Mouse (Mus musculus): ENCODE results near the gene Cog1. TPM values are rescaled to one million over a fixed set of nuclear protein-coding genes. Genes with fewer than 3 reads are reported as not detected.

Cog1 gene
- polyA plus RNA-seq, 1 experiment from 2014 or later, result 33.9 TPM

- Histone ChIP-seq H3K4me1 (replicated peaks) (peaks cover 30% of the 10 kb centered on the region), H3K4me2 (no peak overlapping the region), H3K9ac (no peak overlapping the region), H3K36me3 (peaks cover 46% of the 10 kb centered on the region), H3K9me3 (no peaks in the 10 kb centered on the region), H3K27ac (replicated peaks) (no peak overlapping the region), H3K4me3 (no peak overlapping the region), H3K27me3 (no peaks in the 10 kb centered on the region)
- ATAC-seq (ENCODE audit: low read depth), result no peak
- 89% methylated on average over 2 of the region's 2 CpGs for WGBS
Observed at GRCm38 (mm10) chr11:113676847-113677246, 27.9 kb downstream of the Cog1 start.

- Histone ChIP-seq H3K36me3 (peaks cover 40% of the 10 kb centered on the region), H3K27ac (replicated peaks) (no peak overlapping the region), H3K4me2 (no peak overlapping the region), H3K9me3 (no peaks in the 10 kb centered on the region), H3K9ac (no peak overlapping the region), H3K4me1 (replicated peaks) (peaks cover 35% of the 10 kb centered on the region), H3K27me3 (no peaks in the 10 kb centered on the region), H3K4me3 (no peak overlapping the region)
- ATAC-seq (ENCODE audit: low read depth), result no peak
- WGBS, result 98% methylated on average over 2 of the region's 2 CpGs
Observed at GRCm38 (mm10) chr11:113677378-113677777, 28.4 kb downstream of the Cog1 start.

GRCm38 (mm10) chr11:113678373-113678772 lies 29.4 kb downstream of the Cog1 start:
- Histone ChIP-seq H3K4me1 (replicated peaks) (peaks cover 43% of the 10 kb centered on the region), H3K9me3 (no peaks in the 10 kb centered on the region), H3K27ac (replicated peaks) (no peak overlapping the region), H3K9ac (no peak overlapping the region), H3K27me3 (no peaks in the 10 kb centered on the region), H3K4me3 (no peak overlapping the region), H3K36me3 (peaks cover 32% of the 10 kb centered on the region), H3K4me2 (no peak overlapping the region)
- WGBS, result 85% methylated on average over 8 of the region's 8 CpGs
- ATAC-seq (ENCODE audit: low read depth), result no peak

- 0 out of 2 replicates have a peak overlapping the region, but pooled peaks have one; percentile 89 for H3K4me2 ChIP-seq
- H3K4me1 ChIP-seq (replicated peaks), result peaks cover 57% of the 10 kb centered on the region
- no peak overlapping the region for H3K27ac ChIP-seq (replicated peaks)
- H3K4me3 ChIP-seq, result no peak overlapping the region
- 81% methylated on average over 2 of the region's 2 CpGs for WGBS
- peaks cover 10% of the 10 kb centered on the region for H3K36me3 ChIP-seq
- H3K27me3 ChIP-seq, result no peaks in the 10 kb centered on the region
- H3K9me3 ChIP-seq, result no peaks in the 10 kb centered on the region
- 0 out of 2 replicates have a peak overlapping the region, but pooled peaks have one; percentile 85 for H3K9ac ChIP-seq
- no peak for ATAC-seq (ENCODE audit: low read depth)
Observed at GRCm38 (mm10) chr11:113680954-113681353, 32.0 kb downstream of the Cog1 start.

- peak overlapping the region; percentile 89 for H3K4me2 ChIP-seq
- H3K36me3 ChIP-seq, result peaks cover under 1% of the 10 kb centered on the region; the same call in 1 of the 2 replicates
- no peak for ATAC-seq (ENCODE audit: low read depth)
- H3K9ac ChIP-seq, result peak overlapping the region; percentile 85
- H3K9me3 ChIP-seq, result no peaks in the 10 kb centered on the region
- no peak overlapping the region for H3K27ac ChIP-seq (replicated peaks)
- no peaks in the 10 kb centered on the region for H3K27me3 ChIP-seq
- H3K4me1 ChIP-seq (replicated peaks), result peaks cover 61% of the 10 kb centered on the region
- peak overlapping the region; percentile 88 for H3K4me3 ChIP-seq
Observed at GRCm38 (mm10) chr11:113681979-113682378, 33.0 kb downstream of the Cog1 start.

GRCm38 (mm10) chr11:113682897-113683626 lies 34.1 kb downstream of the Cog1 start:
- peaks cover 5% of the 10 kb centered on the region for H3K36me3 ChIP-seq
- H3K4me2 ChIP-seq, result peak overlapping the region; percentile 89
- 3% methylated on average over 38 of the region's 38 CpGs for WGBS
- H3K4me3 ChIP-seq, result peak overlapping the region; percentile 88
- H3K9ac ChIP-seq, result peak overlapping the region; percentile 85
- peaks cover 58% of the 10 kb centered on the region for H3K4me1 ChIP-seq (replicated peaks)
- peak; percentile 29 for ATAC-seq (ENCODE audit: low read depth)
- peak overlapping the region; percentile 96 for H3K27ac ChIP-seq (replicated peaks)
- H3K9me3 ChIP-seq, result no peaks in the 10 kb centered on the region
- no peaks in the 10 kb centered on the region for H3K27me3 ChIP-seq

GRCm38 (mm10) chr11:113683627-113683956 lies 34.6 kb downstream of the Cog1 start:
- peak overlapping the region; percentile 85 for H3K9ac ChIP-seq
- WGBS, result under 1% methylated on average over 31 of the region's 38 CpGs
- H3K4me3 ChIP-seq, result peak overlapping the region; percentile 88
- peaks cover 11% of the 10 kb centered on the region for H3K36me3 ChIP-seq
- peaks cover 58% of the 10 kb centered on the region for H3K4me1 ChIP-seq (replicated peaks)
- peak overlapping the region; percentile 96 for H3K27ac ChIP-seq (replicated peaks)
- no peak; the same call in 1 of the 2 replicates for ATAC-seq (ENCODE audit: low read depth)
- peak overlapping the region; percentile 89 for H3K4me2 ChIP-seq
- H3K27me3 ChIP-seq, result no peaks in the 10 kb centered on the region
- H3K9me3 ChIP-seq, result no peaks in the 10 kb centered on the region

- Histone ChIP-seq H3K27ac (replicated peaks) (peak within 1 kb of the TSS; percentile 96), H3K4me1 (replicated peaks) (peaks cover 55% of the 10 kb centered on the region), H3K4me2 (peak within 1 kb of the TSS; percentile 89), H3K9ac (peak within 1 kb of the TSS; percentile 85), H3K27me3 (no peaks in the 10 kb centered on the region), H3K36me3 (peaks cover 16% of the 10 kb centered on the region), H3K9me3 (no peaks in the 10 kb centered on the region), H3K4me3 (peak within 1 kb of the TSS; percentile 88)
- under 1% methylated on average over 73 of the region's 73 CpGs for WGBS
- peak; percentile 95 for ATAC-seq (ENCODE audit: low read depth)
Observed at GRCm38 (mm10) chr11:113683957-113684706, 35.2 kb downstream of the Cog1 start, which contains the start of the genes Fam104a and D11Wsu47e. Gene Fam104a, minus strand, starts transcription at chr11:113684155. Gene D11Wsu47e, plus strand, starts transcription at chr11:113684412.

- Histone ChIP-seq H3K9ac (peak overlapping the region; percentile 77), H3K4me2 (peak overlapping the region; percentile 89), H3K9me3 (no peaks in the 10 kb centered on the region), H3K27me3 (no peaks in the 10 kb centered on the region), H3K4me3 (peak overlapping the region; percentile 88), H3K36me3 (peaks cover 23% of the 10 kb centered on the region), H3K4me1 (replicated peaks) (peaks cover 54% of the 10 kb centered on the region), H3K27ac (replicated peaks) (peak overlapping the region; percentile 71)
- 43% methylated on average over 25 of the region's 25 CpGs for WGBS
- no peak for ATAC-seq (ENCODE audit: low read depth)
Observed at GRCm38 (mm10) chr11:113684707-113685426, 35.9 kb downstream of the Cog1 start.

- peak overlapping the region; percentile 56 for H3K27ac ChIP-seq (replicated peaks)
- no peak for ATAC-seq (ENCODE audit: low read depth)
- H3K4me1 ChIP-seq (replicated peaks), result peaks cover 40% of the 10 kb centered on the region
- H3K9me3 ChIP-seq, result no peaks in the 10 kb centered on the region
- no peaks in the 10 kb centered on the region for H3K27me3 ChIP-seq
- H3K9ac ChIP-seq, result peak overlapping the region; percentile 53
- H3K36me3 ChIP-seq, result peaks cover 44% of the 10 kb centered on the region
- 27% methylated on average over 2 of the region's 2 CpGs for WGBS
- 0 out of 2 replicates have a peak overlapping the region, but pooled peaks have one; percentile 4 for H3K4me2 ChIP-seq
- H3K4me3 ChIP-seq, result no peak overlapping the region
Observed at GRCm38 (mm10) chr11:113687031-113687430, 38.1 kb downstream of the Cog1 start.

GRCm38 (mm10) chr11:113690506-113690905 lies 41.5 kb downstream of the Cog1 start:
- no peak overlapping the region for H3K27ac ChIP-seq (replicated peaks)
- no peak overlapping the region for H3K4me2 ChIP-seq
- WGBS, result 93% methylated on average over 12 of the region's 12 CpGs
- H3K9ac ChIP-seq, result no peak overlapping the region
- peaks cover 79% of the 10 kb centered on the region for H3K36me3 ChIP-seq
- no peaks in the 10 kb centered on the region for H3K27me3 ChIP-seq
- ATAC-seq (ENCODE audit: low read depth), result no peak
- peaks cover 19% of the 10 kb centered on the region for H3K4me1 ChIP-seq (replicated peaks)
- no peak overlapping the region for H3K4me3 ChIP-seq
- H3K9me3 ChIP-seq, result no peaks in the 10 kb centered on the region

- WGBS, result 92% methylated on average over 5 of the region's 5 CpGs
- Histone ChIP-seq H3K9me3 (no peaks in the 10 kb centered on the region), H3K36me3 (peaks cover 87% of the 10 kb centered on the region), H3K4me3 (no peak overlapping the region), H3K27me3 (no peaks in the 10 kb centered on the region), H3K9ac (no peak overlapping the region), H3K4me2 (no peak overlapping the region), H3K4me1 (replicated peaks) (peaks cover 11% of the 10 kb centered on the region), H3K27ac (replicated peaks) (no peak overlapping the region)
- no peak for ATAC-seq (ENCODE audit: low read depth)
Observed at GRCm38 (mm10) chr11:113691318-113691717, 42.3 kb downstream of the Cog1 start.

Measured in neural tube, embryonic 13.5 days (tissue).